Mouse (Mus musculus): Measurements from ENCODE around the gene Fbxl2. TPM values are rescaled to one million over a fixed set of nuclear protein-coding genes. Genes with fewer than 3 reads are reported as not detected.
A peak's percentile ranks its signal among the peaks of the same experiment; 100 is the strongest.

Gene Fbxl2
- polyA plus RNA-seq, 1 experiment from 2014 or later = 8.7 TPM

- peak; percentile 93 for DNase-seq (ENCODE audit: low spot score)
- H3K9me3 ChIP-seq (ENCODE audit: control insufficient read depth, low read length) = no peaks in the 10 kb centered on the region
- peak overlapping the region; percentile 69 for H3K9ac ChIP-seq (ENCODE audit: low read depth, low read length)
- no peak overlapping the region for H3K27ac ChIP-seq (ENCODE audit: low read depth, low read length)
- ATAC-seq (ENCODE audit: low FRiP score) = peak; percentile 97
- H3K27me3 ChIP-seq (ENCODE audit: control insufficient read depth, insufficient read depth, low read length) = no peaks in the 10 kb centered on the region
- no peaks in the 10 kb centered on the region for H3K36me3 ChIP-seq (ENCODE audit: control insufficient read depth, insufficient read depth, low read length)
- under 1% methylated on average over 47 of the region's 52 CpGs for WGBS
- peak overlapping the region; percentile 56 for H3K4me3 ChIP-seq (ENCODE audit: low read depth, low read length)
- H3K4me1 ChIP-seq (replicated peaks; ENCODE audit: control insufficient read depth, insufficient read depth, low read length) = no peaks in the 10 kb centered on the region
- peak overlapping the region; percentile 59 for H3K4me2 ChIP-seq (replicated peaks; ENCODE audit: low read depth, low read length)
Measured at GRCm38 (mm10) chr9:114026261-114026934, 19.6 kb downstream of the Fbxl2 start.

- H3K4me1 ChIP-seq (replicated peaks; ENCODE audit: control insufficient read depth, insufficient read depth, low read length) = no peaks in the 10 kb centered on the region
- peak overlapping the region; percentile 59 for H3K4me2 ChIP-seq (replicated peaks; ENCODE audit: low read depth, low read length)
- no peak overlapping the region for H3K27ac ChIP-seq (ENCODE audit: low read depth, low read length)
- no peaks in the 10 kb centered on the region for H3K36me3 ChIP-seq (ENCODE audit: control insufficient read depth, insufficient read depth, low read length)
- DNase-seq (ENCODE audit: low spot score) (peak; percentile 33), ATAC-seq (ENCODE audit: low FRiP score) (no peak)
- peak overlapping the region; percentile 56 for H3K4me3 ChIP-seq (ENCODE audit: low read depth, low read length)
- 25% methylated on average over 8 of the region's 8 CpGs for WGBS
- H3K9me3 ChIP-seq (ENCODE audit: control insufficient read depth, low read length) = no peaks in the 10 kb centered on the region
- no peaks in the 10 kb centered on the region for H3K27me3 ChIP-seq (ENCODE audit: control insufficient read depth, insufficient read depth, low read length)
- H3K9ac ChIP-seq (ENCODE audit: low read depth, low read length) = peak overlapping the region; percentile 69
Measured at GRCm38 (mm10) chr9:114025846-114026245, 20.1 kb downstream of the Fbxl2 start.

DNA sequence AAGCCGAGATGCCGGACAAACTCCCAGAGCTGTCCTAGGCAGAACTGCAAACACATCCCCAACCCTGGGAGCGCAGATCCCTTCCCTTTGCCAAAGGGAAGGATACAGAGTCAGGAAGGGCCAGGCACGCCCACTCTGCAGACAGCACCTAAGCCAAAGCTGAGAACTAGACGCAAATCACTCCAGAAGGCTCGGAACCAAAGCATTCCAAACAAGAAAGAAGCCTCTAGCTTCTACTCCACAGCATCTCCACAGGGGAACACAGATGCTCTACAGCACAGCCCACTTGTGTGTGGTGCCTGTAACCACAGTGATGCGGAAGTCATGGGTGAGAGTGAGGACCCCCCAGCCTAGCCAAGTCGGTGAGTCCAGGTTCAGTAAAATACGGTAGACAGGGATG lies 20.8 kb downstream of the Fbxl2 start:
- Histone ChIP-seq H3K4me1 (replicated peaks; ENCODE audit: control insufficient read depth, insufficient read depth, low read length) (no peaks in the 10 kb centered on the region), H3K9ac (ENCODE audit: low read depth, low read length) (no peak overlapping the region), H3K4me3 (ENCODE audit: low read depth, low read length) (no peak overlapping the region), H3K9me3 (ENCODE audit: control insufficient read depth, low read length) (no peaks in the 10 kb centered on the region), H3K27me3 (ENCODE audit: control insufficient read depth, insufficient read depth, low read length) (no peaks in the 10 kb centered on the region), H3K27ac (ENCODE audit: low read depth, low read length) (no peak overlapping the region), H3K4me2 (replicated peaks; ENCODE audit: low read depth, low read length) (no peak overlapping the region), H3K36me3 (ENCODE audit: control insufficient read depth, insufficient read depth, low read length) (no peaks in the 10 kb centered on the region)
- 60% methylated on average over 9 of the region's 9 CpGs for WGBS
- DNase-seq (ENCODE audit: low spot score) (no peak), ATAC-seq (ENCODE audit: low FRiP score) (no peak)

- Histone ChIP-seq H3K27ac (ENCODE audit: low read depth, low read length) (no peak overlapping the region), H3K4me2 (replicated peaks; ENCODE audit: low read depth, low read length) (no peak overlapping the region), H3K9me3 (ENCODE audit: control insufficient read depth, low read length) (no peaks in the 10 kb centered on the region), H3K4me3 (ENCODE audit: low read depth, low read length) (no peak overlapping the region), H3K36me3 (ENCODE audit: control insufficient read depth, insufficient read depth, low read length) (no peaks in the 10 kb centered on the region), H3K9ac (ENCODE audit: low read depth, low read length) (no peak overlapping the region), H3K4me1 (replicated peaks; ENCODE audit: control insufficient read depth, insufficient read depth, low read length) (no peaks in the 10 kb centered on the region), H3K27me3 (ENCODE audit: control insufficient read depth, insufficient read depth, low read length) (no peaks in the 10 kb centered on the region)
- WGBS = 61% methylated on average over 4 of the region's 4 CpGs
- DNase-seq (ENCODE audit: low spot score) = no peak
- no peak for ATAC-seq (ENCODE audit: low FRiP score)
Measured at GRCm38 (mm10) chr9:114022141-114022540, 23.9 kb downstream of the Fbxl2 start.

GRCm38 (mm10) chr9:114019012-114019762 lies 26.8 kb downstream of the Fbxl2 start:
- Histone ChIP-seq H3K9ac (ENCODE audit: low read depth, low read length) (no peak overlapping the region), H3K27ac (ENCODE audit: low read depth, low read length) (no peak overlapping the region), H3K4me2 (replicated peaks; ENCODE audit: low read depth, low read length) (no peak overlapping the region), H3K27me3 (ENCODE audit: control insufficient read depth, insufficient read depth, low read length) (no peaks in the 10 kb centered on the region), H3K36me3 (ENCODE audit: control insufficient read depth, insufficient read depth, low read length) (no peaks in the 10 kb centered on the region), H3K4me3 (ENCODE audit: low read depth, low read length) (no peak overlapping the region), H3K9me3 (ENCODE audit: control insufficient read depth, low read length) (no peaks in the 10 kb centered on the region), H3K4me1 (replicated peaks; ENCODE audit: control insufficient read depth, insufficient read depth, low read length) (no peaks in the 10 kb centered on the region)
- DNase-seq (ENCODE audit: low spot score) = no peak
- no peak for ATAC-seq (ENCODE audit: low FRiP score)
- WGBS = 92% methylated on average over 7 of the region's 7 CpGs

GRCm38 (mm10) chr9:114016402-114016801 lies 29.6 kb downstream of the Fbxl2 start:
- no peak overlapping the region for H3K27ac ChIP-seq (ENCODE audit: low read depth, low read length)
- no peaks in the 10 kb centered on the region for H3K27me3 ChIP-seq (ENCODE audit: control insufficient read depth, insufficient read depth, low read length)
- no peaks in the 10 kb centered on the region for H3K9me3 ChIP-seq (ENCODE audit: control insufficient read depth, low read length)
- no peaks in the 10 kb centered on the region for H3K4me1 ChIP-seq (replicated peaks; ENCODE audit: control insufficient read depth, insufficient read depth, low read length)
- no peak for ATAC-seq (ENCODE audit: low FRiP score)
- H3K4me2 ChIP-seq (replicated peaks; ENCODE audit: low read depth, low read length) = no peak overlapping the region
- no peak overlapping the region for H3K4me3 ChIP-seq (ENCODE audit: low read depth, low read length)
- 82% methylated on average over 4 of the region's 4 CpGs for WGBS
- no peaks in the 10 kb centered on the region for H3K36me3 ChIP-seq (ENCODE audit: control insufficient read depth, insufficient read depth, low read length)
- H3K9ac ChIP-seq (ENCODE audit: low read depth, low read length) = no peak overlapping the region
- DNase-seq (ENCODE audit: low spot score) = no peak

DNA sequence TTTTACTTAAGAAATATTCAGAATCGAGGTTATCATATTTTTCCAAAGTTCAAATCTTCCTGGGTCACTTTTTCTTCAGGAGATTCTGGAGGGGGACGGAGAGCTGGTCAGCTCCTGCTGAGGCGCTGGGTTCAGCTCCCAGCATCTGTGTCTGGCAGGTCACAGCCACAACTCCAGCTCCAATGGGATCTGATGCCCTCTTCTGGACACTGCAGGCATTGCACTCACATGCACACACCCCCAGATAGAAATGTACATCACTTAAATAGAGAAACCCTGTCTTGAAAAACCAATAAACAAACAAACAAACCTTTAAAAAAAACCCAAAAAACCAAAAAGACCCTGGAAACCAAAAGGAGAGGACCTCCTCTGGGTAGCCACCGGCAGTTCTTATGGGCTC lies 30.3 kb downstream of the Fbxl2 start:
- no peak overlapping the region for H3K27ac ChIP-seq (ENCODE audit: low read depth, low read length)
- no peaks in the 10 kb centered on the region for H3K9me3 ChIP-seq (ENCODE audit: control insufficient read depth, low read length)
- no peak overlapping the region for H3K4me3 ChIP-seq (ENCODE audit: low read depth, low read length)
- H3K9ac ChIP-seq (ENCODE audit: low read depth, low read length) = no peak overlapping the region
- 86% methylated on average over 4 of the region's 4 CpGs for WGBS
- DNase-seq (ENCODE audit: low spot score) (no peak), ATAC-seq (ENCODE audit: low FRiP score) (no peak)
- H3K27me3 ChIP-seq (ENCODE audit: control insufficient read depth, insufficient read depth, low read length) = no peaks in the 10 kb centered on the region
- no peaks in the 10 kb centered on the region for H3K36me3 ChIP-seq (ENCODE audit: control insufficient read depth, insufficient read depth, low read length)
- no peak overlapping the region for H3K4me2 ChIP-seq (replicated peaks; ENCODE audit: low read depth, low read length)
- H3K4me1 ChIP-seq (replicated peaks; ENCODE audit: control insufficient read depth, insufficient read depth, low read length) = no peaks in the 10 kb centered on the region

DNA sequence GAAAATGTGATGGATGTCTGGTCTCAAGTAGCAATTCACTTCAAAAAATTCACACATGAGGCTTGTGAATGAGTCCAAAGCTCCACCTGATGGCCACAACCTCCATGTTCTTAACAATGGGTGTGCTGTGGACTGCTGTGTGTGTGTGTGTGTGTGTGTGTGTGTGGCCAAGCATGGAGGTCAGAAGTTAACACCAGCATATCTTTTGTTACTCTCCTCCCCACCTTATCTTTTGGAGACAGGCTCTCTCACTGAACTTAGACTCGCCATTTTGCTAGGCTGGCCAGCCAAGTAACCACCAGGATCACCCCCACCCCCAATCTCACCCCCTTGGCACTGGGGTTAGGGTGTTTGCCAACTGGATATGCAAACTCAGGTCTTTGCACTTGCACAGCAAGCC lies 32.0 kb downstream of the Fbxl2 start:
- Histone ChIP-seq H3K4me3 (ENCODE audit: low read depth, low read length) (no peak overlapping the region), H3K27ac (ENCODE audit: low read depth, low read length) (no peak overlapping the region), H3K4me2 (replicated peaks; ENCODE audit: low read depth, low read length) (no peak overlapping the region), H3K9ac (ENCODE audit: low read depth, low read length) (no peak overlapping the region), H3K9me3 (ENCODE audit: control insufficient read depth, low read length) (no peaks in the 10 kb centered on the region), H3K27me3 (ENCODE audit: control insufficient read depth, insufficient read depth, low read length) (no peaks in the 10 kb centered on the region), H3K36me3 (ENCODE audit: control insufficient read depth, insufficient read depth, low read length) (no peaks in the 10 kb centered on the region), H3K4me1 (replicated peaks; ENCODE audit: control insufficient read depth, insufficient read depth, low read length) (no peaks in the 10 kb centered on the region)
- DNase-seq (ENCODE audit: low spot score) (no peak), ATAC-seq (ENCODE audit: low FRiP score) (no peak)
- 89% methylated on average over 1 of the region's 1 CpGs for WGBS

DNA sequence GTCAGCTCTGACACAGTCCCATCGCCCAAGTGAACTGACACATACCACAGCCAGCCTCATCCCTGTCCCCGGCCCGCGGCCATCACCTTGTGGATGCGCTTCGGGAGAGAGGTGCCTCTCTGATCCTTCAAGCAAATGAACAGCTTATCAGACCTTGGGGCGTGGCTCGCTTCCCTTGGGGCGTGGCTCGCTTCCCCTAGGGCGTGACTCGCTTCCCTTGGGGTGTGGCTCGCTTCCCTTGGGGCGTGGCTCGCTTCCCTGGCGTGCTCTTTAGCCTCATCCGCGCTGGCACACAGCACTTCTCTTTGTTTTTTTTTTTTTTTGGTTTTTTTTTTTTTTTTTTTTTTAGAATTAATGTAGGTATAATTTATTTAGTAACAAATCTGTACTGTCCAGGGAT lies 34.8 kb downstream of the Fbxl2 start:
- ATAC-seq (ENCODE audit: low FRiP score) = no peak
- no peak for DNase-seq (ENCODE audit: low spot score)
- no peak overlapping the region for H3K9ac ChIP-seq (ENCODE audit: low read depth, low read length)
- no peak overlapping the region for H3K4me2 ChIP-seq (replicated peaks; ENCODE audit: low read depth, low read length)
- H3K9me3 ChIP-seq (ENCODE audit: control insufficient read depth, low read length) = no peaks in the 10 kb centered on the region
- no peaks in the 10 kb centered on the region for H3K27me3 ChIP-seq (ENCODE audit: control insufficient read depth, insufficient read depth, low read length)
- 62% methylated on average over 18 of the region's 18 CpGs for WGBS
- H3K36me3 ChIP-seq (ENCODE audit: control insufficient read depth, insufficient read depth, low read length) = no peaks in the 10 kb centered on the region
- H3K27ac ChIP-seq (ENCODE audit: low read depth, low read length) = no peak overlapping the region
- no peak overlapping the region for H3K4me3 ChIP-seq (ENCODE audit: low read depth, low read length)
- H3K4me1 ChIP-seq (replicated peaks; ENCODE audit: control insufficient read depth, insufficient read depth, low read length) = no peaks in the 10 kb centered on the region

Measured in hindbrain, embryonic 11.5 days (tissue).